Mouse (Mus musculus): ENCODE data around the gene 2810021J22Rik.

2810021J22Rik gene

DNA sequence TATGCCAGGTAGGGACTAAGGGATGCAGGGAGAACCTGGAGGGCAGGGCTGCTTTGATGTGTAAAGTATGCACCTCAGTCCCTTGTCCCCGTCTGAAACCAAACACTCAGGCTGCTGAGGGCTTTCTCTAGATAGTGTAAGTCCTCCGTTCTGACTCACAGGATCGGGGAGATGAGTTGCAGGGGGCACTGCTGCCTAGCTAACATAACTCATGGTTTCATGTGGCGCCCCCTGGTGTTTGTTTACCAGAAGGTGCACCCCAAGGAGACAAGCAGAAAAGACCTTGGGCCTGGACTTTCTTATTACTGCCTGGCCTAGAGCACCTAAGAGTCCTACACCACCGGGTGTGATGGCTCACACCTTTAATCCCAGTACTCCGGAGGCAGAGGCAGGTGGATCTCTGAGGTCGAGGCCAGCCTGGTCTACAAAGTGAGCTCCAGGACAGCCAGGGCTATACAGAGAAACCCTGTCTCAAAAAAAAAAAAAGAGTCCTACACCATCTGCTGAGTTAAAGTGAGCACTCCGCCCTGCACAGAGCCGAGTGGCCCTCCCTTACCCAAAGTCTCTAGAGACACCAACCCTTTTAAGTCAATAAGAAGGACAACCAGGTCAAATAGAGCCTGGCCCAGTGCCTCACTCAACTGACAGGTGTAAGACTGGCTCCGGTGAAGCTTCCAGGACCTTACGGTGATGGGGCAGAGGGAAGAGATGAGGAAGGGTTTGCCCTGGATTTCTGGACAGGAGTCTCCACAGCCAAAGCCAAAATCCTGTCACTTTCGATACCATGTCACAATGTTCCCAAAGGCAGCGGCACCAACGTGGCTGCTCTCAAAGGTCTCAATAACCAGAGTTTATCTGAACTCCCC lies 50.1 kb downstream of the 2810021J22Rik start:
- peak; percentile 70 for DNase-seq (ENCODE audit: low read depth, low spot score)

DNA sequence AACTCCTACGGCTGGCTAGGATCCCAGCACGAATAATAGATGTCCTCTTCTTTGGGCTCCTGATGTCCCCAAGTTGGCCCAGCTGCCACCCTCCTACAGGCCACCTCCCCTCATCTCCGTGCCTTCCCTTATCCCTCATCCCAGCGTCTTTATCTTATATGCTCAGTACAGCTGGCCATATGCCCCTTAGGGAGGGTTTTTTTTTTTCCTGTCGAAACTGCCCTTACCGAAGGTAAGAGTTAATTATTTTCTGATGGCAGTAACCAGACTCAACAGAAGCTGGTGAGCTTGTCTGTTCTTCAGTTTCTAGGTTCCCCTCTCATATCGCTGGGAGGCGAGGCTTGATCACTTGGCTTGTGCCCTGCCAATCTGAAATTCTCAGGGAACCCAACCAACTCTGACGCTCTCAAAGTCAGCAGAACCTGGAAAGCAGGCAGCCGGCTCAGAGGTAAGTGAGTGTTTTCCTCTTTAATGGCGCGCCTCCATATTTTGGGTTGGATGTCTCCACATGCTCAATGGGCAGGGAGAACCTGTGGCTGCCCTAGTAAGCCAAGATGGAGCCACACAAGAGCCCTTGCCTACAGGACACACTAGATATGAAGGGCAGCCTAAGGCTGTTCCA lies 50.8 kb downstream of the 2810021J22Rik start, which contains the start of gene Btnl10:
TSS of gene Btnl10 (plus strand) at position 164 of the 622 bp plus-strand sequence.
- no peak for DNase-seq (ENCODE audit: low read depth, low spot score)

DNA sequence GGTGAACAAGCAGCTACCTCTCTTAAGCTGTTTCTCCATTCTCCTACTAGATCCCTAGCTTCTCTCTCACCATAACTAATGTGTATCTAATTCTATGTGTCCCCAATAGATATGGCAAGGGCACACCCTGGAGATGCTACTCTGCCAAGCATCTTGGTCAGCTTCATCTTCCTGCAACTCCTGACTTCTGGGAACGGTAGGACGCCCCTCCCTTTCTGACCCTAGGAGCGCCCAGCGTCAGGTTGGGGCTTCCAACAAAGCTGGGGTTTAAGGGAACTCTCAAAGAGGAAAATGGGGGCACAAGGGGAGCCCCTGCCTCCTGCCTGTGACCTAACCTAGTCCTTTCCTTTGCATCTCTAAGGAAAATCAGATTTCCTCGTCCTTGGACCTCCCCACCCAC lies 51.7 kb downstream of the 2810021J22Rik start:
- no peak for DNase-seq (ENCODE audit: low read depth, low spot score)

DNA sequence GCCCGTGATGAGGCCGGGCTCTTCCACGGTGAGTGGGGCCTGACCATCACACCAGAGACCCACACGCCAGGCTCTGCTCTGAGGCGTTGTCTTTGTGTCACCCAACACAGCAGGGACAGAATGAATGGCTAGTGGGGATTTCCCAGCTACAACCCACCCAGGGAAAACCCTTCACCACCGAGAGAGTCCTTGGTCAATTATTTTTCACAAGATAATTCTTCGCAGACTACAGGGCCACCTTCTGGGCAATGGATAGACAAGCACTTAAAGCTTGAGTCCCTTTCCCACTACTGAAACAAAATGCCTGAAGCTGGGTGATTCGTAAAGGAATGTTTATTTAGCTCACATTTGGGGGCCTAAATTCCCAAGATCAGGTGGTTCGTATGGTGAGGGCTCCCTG lies 55.4 kb downstream of the 2810021J22Rik start:
- DNase-seq (ENCODE audit: low read depth, low spot score): no peak

DNA sequence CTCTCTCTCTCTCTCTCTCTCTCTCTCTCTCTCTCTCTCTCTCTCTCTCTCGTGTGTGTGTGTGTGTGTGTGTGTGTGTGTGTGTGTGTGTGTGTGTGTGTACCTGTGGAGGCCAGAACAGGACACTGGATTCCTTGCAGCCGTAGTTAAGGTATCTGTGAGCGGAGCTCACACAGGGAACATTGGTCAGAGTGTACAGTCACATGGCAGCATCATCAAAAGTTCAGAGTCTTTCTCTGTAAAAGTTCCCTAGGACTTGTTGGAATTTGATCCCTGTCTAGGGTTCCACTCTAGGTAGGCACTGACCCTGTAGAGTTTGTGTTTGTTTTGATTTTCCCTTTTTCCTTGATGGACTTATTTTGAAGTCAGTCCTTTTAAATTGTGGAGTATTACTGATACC lies 59.6 kb downstream of the 2810021J22Rik start:
- DNase-seq (ENCODE audit: low read depth, low spot score): no peak

DNA sequence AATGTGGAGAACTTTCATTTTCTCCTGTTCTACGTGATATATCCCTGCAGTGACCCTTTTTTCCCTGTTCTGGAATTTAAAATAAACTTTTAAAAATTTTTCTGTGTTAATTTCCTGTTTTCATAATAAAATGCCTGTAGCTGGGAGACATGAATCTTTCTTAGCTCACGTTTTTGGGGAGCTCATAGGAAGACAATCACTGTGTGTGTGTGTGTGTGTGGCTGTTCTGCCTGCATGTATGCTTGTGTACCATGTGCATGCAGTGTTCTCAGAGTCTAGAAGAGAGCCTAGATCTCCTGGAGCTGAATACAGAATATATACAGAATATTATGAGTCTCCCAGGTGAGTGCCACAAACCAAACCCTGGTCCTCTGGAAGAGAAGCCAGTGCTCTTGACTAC lies 60.0 kb downstream of the 2810021J22Rik start:
- no peak for DNase-seq (ENCODE audit: low read depth, low spot score)

DNA sequence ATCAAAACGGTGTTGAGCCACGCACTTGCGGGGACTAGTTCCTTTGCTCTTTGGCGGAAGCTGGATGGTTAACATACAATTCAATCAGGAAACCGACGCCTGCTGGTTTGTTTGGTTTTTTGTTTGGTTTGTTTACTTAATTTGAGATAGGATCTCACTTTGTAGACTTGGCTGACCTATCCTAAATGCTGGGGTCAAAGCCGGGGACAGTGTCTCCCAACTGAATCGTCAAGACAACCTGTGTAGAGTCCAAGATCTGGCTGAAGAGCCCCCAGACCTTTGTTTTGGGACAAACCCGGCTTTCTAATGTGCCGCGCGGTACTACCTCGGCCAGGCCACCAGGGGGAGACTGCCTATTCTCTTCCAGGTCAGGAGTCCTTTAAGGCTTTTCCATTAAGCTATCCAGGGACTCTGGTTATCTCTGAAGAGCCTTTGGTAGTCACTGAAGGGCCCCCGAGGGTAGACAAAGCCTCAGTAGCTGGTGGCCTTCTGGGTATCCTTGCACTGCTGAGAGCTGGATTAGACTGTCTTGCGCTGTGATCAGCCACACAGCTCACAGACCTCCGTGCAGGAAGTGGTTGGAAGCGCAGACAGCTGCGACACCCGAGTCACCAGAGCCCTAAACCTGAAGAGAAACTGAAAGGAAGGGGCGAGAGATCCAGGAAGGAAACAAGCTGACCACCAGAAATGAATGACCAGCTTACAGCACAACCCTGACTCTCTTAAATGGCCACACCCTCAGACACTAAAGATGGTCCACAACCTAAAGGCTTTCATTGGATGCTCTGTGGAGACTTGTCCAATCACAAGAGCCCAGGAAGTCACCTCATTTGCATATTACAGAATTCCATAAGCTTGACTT lies 61.0 kb downstream of the 2810021J22Rik start:
- peak; percentile 76 for DNase-seq (ENCODE audit: low read depth, low spot score)

DNA sequence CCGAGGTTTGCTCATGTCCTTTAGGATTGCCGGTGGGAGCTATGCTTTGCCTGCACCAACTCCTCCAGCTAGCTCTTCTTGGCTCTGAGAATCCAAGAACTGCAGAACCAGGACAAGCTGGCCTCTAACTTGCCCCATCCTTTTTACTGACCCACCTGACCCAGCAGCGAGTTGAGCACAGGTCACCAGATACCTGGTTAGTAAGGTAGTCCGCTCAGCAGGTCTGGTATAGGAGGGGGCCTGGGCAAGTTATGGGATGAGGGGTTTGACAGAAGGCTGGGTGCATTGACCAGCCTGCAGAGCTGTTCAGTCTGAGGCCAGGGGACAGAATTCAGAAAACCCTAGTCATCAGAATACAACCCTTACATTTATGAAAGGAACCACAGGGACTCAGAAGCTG lies 62.0 kb downstream of the 2810021J22Rik start:
- no peak for DNase-seq (ENCODE audit: low read depth, low spot score)

DNA sequence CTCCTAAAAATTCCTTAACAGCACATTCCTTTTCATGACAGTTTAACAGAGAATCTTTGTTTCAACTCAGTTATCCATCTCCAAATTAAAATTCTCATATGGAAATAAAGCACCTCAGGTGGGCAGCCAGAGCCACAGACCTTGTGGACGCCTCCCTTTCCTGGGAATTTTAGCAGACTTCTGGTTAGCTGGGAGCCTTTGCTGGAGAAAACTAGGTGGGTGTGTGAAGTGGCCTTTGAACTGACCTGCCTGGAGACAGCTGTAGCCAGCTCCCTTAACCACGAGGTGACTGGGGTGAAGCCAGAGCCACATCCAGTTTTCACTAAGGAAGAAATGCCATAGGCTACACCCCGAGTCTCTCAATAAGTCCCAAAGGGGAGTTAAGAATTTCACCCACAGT lies 62.6 kb downstream of the 2810021J22Rik start:
- no peak for DNase-seq (ENCODE audit: low read depth, low spot score)

DNA sequence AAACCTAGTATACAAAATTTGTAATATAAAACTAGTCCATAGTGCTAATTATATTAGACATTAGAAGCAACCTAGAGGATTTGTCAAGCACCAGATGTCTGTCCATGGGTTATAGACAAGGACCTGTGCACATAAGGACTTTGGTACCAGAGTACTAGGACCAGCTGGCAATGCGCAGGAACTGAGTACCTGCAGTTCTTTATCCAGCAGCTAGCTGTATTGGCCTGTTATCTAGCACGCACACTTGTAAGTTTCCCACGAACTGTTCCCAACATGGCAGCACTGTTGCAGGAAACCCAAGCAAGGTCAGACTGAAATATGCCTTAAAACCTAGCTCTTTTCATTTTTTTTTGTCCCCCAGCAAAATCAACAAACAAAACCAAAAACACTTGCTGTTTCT lies 63.2 kb downstream of the 2810021J22Rik start:
- DNase-seq (ENCODE audit: low read depth, low spot score): no peak

DNA sequence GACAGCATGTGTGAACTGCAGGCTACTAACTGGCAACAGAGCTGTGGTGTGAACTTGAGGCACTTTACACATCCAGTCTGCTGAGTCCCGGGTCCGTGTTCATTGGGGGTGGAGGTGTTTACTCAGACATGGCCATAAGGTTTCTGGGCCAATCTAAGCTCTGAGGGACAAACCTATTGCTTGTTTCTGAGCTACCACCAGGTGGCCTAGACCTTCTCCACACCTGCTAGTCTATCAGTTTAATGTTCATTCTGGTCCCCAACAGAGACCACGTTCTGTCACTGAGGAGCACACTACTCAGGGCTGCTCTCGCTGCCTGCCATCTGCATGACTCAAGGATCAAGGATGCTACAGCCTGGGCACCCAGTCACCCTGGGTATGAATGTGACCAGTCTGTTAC lies 64.6 kb downstream of the 2810021J22Rik start:
- DNase-seq (ENCODE audit: low read depth, low spot score): peak; percentile 46
